Mouse (Mus musculus): Measurements from ENCODE around the gene Knstrn. TPM values are rescaled to one million over a fixed set of nuclear protein-coding genes. Genes with fewer than 3 reads are reported as not detected.

Knstrn gene
- total and polyA plus RNA-seq, 2 experiments from 2014 or later = 8.6 to 16.5 TPM

GRCm38 (mm10) chr2:118779504-118780480 is 34.0 kb upstream of the Knstrn start, which contains the start of gene Disp2:
TSS of gene Disp2 (plus strand) at chr2:118779719.
- Histone ChIP-seq H3K4me3 (ENCODE audit: low read length) (peak within 1 kb of the TSS; percentile 44), H3K4me2 (ENCODE audit: low read depth, low read length) (peak within 1 kb of the TSS; percentile 65), H3K27me3 (ENCODE audit: insufficient read depth, low read length) (no peaks in the 10 kb centered on the region), H3K27ac (peak within 1 kb of the TSS; percentile 80), H3K9me3 (ENCODE audit: low read length) (no peaks in the 10 kb centered on the region), H3K9ac (replicated peaks; ENCODE audit: low read length) (peak within 1 kb of the TSS; percentile 62), H3K4me1 (ENCODE audit: insufficient read depth, low read length) (0 out of 2 replicates have a peak, but pooled peaks cover 9% of the 10 kb centered on the region), H3K36me3 (ENCODE audit: insufficient read depth, low read length) (no peaks in the 10 kb centered on the region)
- ATAC-seq (peak; percentile 93), DNase-seq (ENCODE audit: low spot score) (peak; percentile 98)
- TF ChIP-seq CTCF (IDR thresholded peaks at IDR 0.05; ENCODE audit: low read depth) = peak; percentile 68
- WGBS = 9% methylated on average over 39 of the region's 39 CpGs

- 0 out of 2 replicates have a peak, but pooled peaks cover 6% of the 10 kb centered on the region for H3K4me1 ChIP-seq (ENCODE audit: insufficient read depth, low read length)
- ATAC-seq (no peak), DNase-seq (ENCODE audit: low spot score) (no peak)
- H3K9me3 ChIP-seq (ENCODE audit: low read length) = no peaks in the 10 kb centered on the region
- no peak overlapping the region for H3K27ac ChIP-seq
- TF ChIP-seq CTCF (IDR thresholded peaks at IDR 0.05; ENCODE audit: low read depth) = no peak
- peak overlapping the region; percentile 44 for H3K4me3 ChIP-seq (ENCODE audit: low read length)
- peak overlapping the region; percentile 65 for H3K4me2 ChIP-seq (ENCODE audit: low read depth, low read length)
- peak overlapping the region; percentile 62; the same call in 1 of the 2 replicates for H3K9ac ChIP-seq (replicated peaks; ENCODE audit: low read length)
- 0 out of 2 replicates have a peak, but pooled peaks cover 2% of the 10 kb centered on the region for H3K36me3 ChIP-seq (ENCODE audit: insufficient read depth, low read length)
- WGBS = 35% methylated on average over 1 of the region's 1 CpGs
- H3K27me3 ChIP-seq (ENCODE audit: insufficient read depth, low read length) = no peaks in the 10 kb centered on the region
Observed at GRCm38 (mm10) chr2:118781115-118781514, 32.7 kb upstream of the Knstrn start.

GRCm38 (mm10) chr2:118782303-118782702 is 31.5 kb upstream of the Knstrn start:
- no peak overlapping the region for H3K4me3 ChIP-seq (ENCODE audit: low read length)
- H3K4me2 ChIP-seq (ENCODE audit: low read depth, low read length) = no peak overlapping the region
- no peak overlapping the region for H3K27ac ChIP-seq
- H3K4me1 ChIP-seq (ENCODE audit: insufficient read depth, low read length) = 0 out of 2 replicates have a peak, but pooled peaks cover 3% of the 10 kb centered on the region
- no peaks in the 10 kb centered on the region for H3K27me3 ChIP-seq (ENCODE audit: insufficient read depth, low read length)
- no peak overlapping the region for H3K9ac ChIP-seq (replicated peaks; ENCODE audit: low read length)
- no peak for DNase-seq (ENCODE audit: low spot score)
- TF ChIP-seq CTCF (IDR thresholded peaks at IDR 0.05; ENCODE audit: low read depth) = no peak
- no peak for ATAC-seq
- no peaks in the 10 kb centered on the region for H3K9me3 ChIP-seq (ENCODE audit: low read length)
- WGBS = 76% methylated on average over 4 of the region's 4 CpGs
- peaks cover 9% of the 10 kb centered on the region; the same call in 1 of the 2 replicates for H3K36me3 ChIP-seq (ENCODE audit: insufficient read depth, low read length)

- peaks cover 16% of the 10 kb centered on the region; the same call in 1 of the 2 replicates for H3K36me3 ChIP-seq (ENCODE audit: insufficient read depth, low read length)
- no peak overlapping the region for H3K4me2 ChIP-seq (ENCODE audit: low read depth, low read length)
- ATAC-seq (no peak), DNase-seq (ENCODE audit: low spot score) (no peak)
- H3K9ac ChIP-seq (replicated peaks; ENCODE audit: low read length) = no peak overlapping the region
- TF ChIP-seq CTCF (IDR thresholded peaks at IDR 0.05; ENCODE audit: low read depth) = no peak
- H3K27ac ChIP-seq = no peak overlapping the region
- H3K4me1 ChIP-seq (ENCODE audit: insufficient read depth, low read length) = 0 out of 2 replicates have a peak, but pooled peaks cover 3% of the 10 kb centered on the region
- H3K4me3 ChIP-seq (ENCODE audit: low read length) = no peak overlapping the region
- 70% methylated on average over 5 of the region's 5 CpGs for WGBS
- H3K9me3 ChIP-seq (ENCODE audit: low read length) = no peaks in the 10 kb centered on the region
- H3K27me3 ChIP-seq (ENCODE audit: insufficient read depth, low read length) = no peaks in the 10 kb centered on the region
Observed at GRCm38 (mm10) chr2:118783093-118783492, 30.7 kb upstream of the Knstrn start.

GRCm38 (mm10) chr2:118783663-118784062 is 30.1 kb upstream of the Knstrn start:
- WGBS = 89% methylated on average over 7 of the region's 7 CpGs

GRCm38 (mm10) chr2:118786525-118786924 is 27.3 kb upstream of the Knstrn start:
- ATAC-seq (no peak), DNase-seq (ENCODE audit: low spot score) (no peak)
- Histone ChIP-seq H3K4me2 (ENCODE audit: low read depth, low read length) (no peak overlapping the region), H3K36me3 (ENCODE audit: insufficient read depth, low read length) (peaks cover 20% of the 10 kb centered on the region; the same call in 1 of the 2 replicates), H3K9me3 (ENCODE audit: low read length) (no peaks in the 10 kb centered on the region), H3K27me3 (ENCODE audit: insufficient read depth, low read length) (no peaks in the 10 kb centered on the region), H3K4me3 (ENCODE audit: low read length) (no peak overlapping the region), H3K4me1 (ENCODE audit: insufficient read depth, low read length) (peaks cover 7% of the 10 kb centered on the region; the same call in 1 of the 2 replicates), H3K9ac (replicated peaks; ENCODE audit: low read length) (no peak overlapping the region), H3K27ac (no peak overlapping the region)
- TF ChIP-seq CTCF (IDR thresholded peaks at IDR 0.05; ENCODE audit: low read depth) = no peak
- 88% methylated on average over 5 of the region's 5 CpGs for WGBS

More at GRCm38 (mm10) chr2:118783663-118784062, 30.1 kb upstream of the Knstrn start:
- Histone ChIP-seq H3K4me3 (ENCODE audit: low read length) (no peak overlapping the region), H3K36me3 (ENCODE audit: insufficient read depth, low read length) (peaks cover 16% of the 10 kb centered on the region; the same call in 1 of the 2 replicates), H3K4me1 (ENCODE audit: insufficient read depth, low read length) (0 out of 2 replicates have a peak, but pooled peaks cover 3% of the 10 kb centered on the region), H3K4me2 (ENCODE audit: low read depth, low read length) (no peak overlapping the region), H3K27me3 (ENCODE audit: insufficient read depth, low read length) (no peaks in the 10 kb centered on the region), H3K9ac (replicated peaks; ENCODE audit: low read length) (no peak overlapping the region), H3K27ac (no peak overlapping the region), H3K9me3 (ENCODE audit: low read length) (no peaks in the 10 kb centered on the region)
- ATAC-seq (no peak), DNase-seq (ENCODE audit: low spot score) (no peak)
- TF ChIP-seq CTCF (IDR thresholded peaks at IDR 0.05; ENCODE audit: low read depth) = no peak
